Mouse (Mus musculus) erythroblast, embryonic 14.5 days (primary cell): Measurements from ENCODE around the gene Pde10a.

Experiments
- GATA1 ChIP-seq: IDR thresholded peaks from 2 replicates; pipeline ENCODE4 v1.6.1; 2012; ENCODE audit warnings: low read length, inconsistent platforms, mixed read lengths
- TAL1 ChIP-seq: IDR thresholded peaks from 3 replicates; pipeline ENCODE4 v1.6.1; 2012; ENCODE audit warnings: low read length, inconsistent platforms, mixed read lengths

GRCm38 (mm10) chr17:8858636-8859421 is 333.7 kb downstream of the Pde10a start:
- TF ChIP-seq TAL1 (no peak), GATA1 (no peak)
